In the genomic region with DNA sequence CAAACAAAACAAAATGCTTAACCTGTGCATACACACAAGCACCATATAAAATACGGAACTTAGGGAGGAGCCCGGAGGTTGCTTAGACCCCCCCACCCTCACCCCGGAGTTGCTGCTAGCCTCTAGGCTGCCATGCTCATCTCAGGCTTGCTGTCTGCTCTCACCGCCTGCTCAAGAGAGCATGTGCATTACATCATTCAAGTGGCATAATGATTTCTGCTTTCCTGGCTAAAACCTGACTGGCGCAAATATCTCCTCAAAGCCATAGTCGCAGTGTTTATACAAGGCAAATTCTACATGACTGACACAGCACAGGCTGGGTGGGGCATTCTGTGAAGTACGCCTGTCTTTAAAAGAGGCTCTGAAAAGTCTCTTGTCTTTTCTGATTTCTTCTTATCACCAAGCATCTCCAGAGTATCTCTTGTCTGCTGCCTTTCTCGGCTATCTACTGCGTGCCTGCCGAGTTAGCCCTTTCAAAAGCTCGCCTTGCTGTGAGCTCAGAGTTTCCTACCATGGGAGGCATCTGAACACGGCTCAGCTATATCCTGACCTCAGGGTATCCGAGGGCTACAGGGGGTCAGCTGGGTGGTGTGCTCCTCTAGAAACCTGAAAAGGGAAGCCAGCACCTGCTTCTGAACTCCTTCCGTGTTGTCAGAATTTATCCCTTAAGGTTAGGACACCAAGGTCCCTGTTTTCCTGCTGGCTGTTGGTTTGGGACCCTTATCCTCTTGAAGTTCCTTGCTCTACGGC, we compare ENCODE assay signal across 20 mouse cellular contexts. TPM values are rescaled to one million over a fixed set of nuclear protein-coding genes. Genes with fewer than 3 reads are reported as not detected.
DNase-seq lines count a peak whose midpoint lies in the region; ATAC-seq and TF ChIP-seq lines count a peak whose summit lies in the region.
"Had no signal": no experiment of that assay in that cellular context is flagged by ENCODE, and none has a peak within 500 bp of the region (broad histone marks: within the 10 kb centered on the region; RNA-seq: fewer than 3 reads in every experiment).

No protein-coding gene starts in this region.

- H3K4me1 ChIP-seq in heart, embryonic 11.5 days (ENCODE audit: control insufficient read depth, insufficient read depth, low read length) = 0 out of 2 replicates have a peak, but pooled peaks cover 6% of the 10 kb centered on the region
- H3K4me1 ChIP-seq in lung, embryonic 16.5 days (replicated peaks; ENCODE audit: control insufficient read depth, insufficient read depth, low read length) = no peaks in the 10 kb centered on the region
- peaks cover 0 to 14% of the 10 kb centered on the region in 2 experiments; a peak in 2 of 4 replicates for H3K4me1 ChIP-seq in MEL (ENCODE audit: control insufficient read depth in 1 of 2, insufficient read depth in 2 of 2, low read length in 2 of 2)
- H3K4me1 ChIP-seq: embryonic facial prominence, embryonic 15.5 days; intestine, embryonic 15.5 days; neural tube, embryonic 13.5 days had no signal

- no peak for TF ChIP-seq RAD21 in MEL (IDR thresholded peaks at IDR 0.05; ENCODE audit: low read depth, low read length)

- ATAC-seq in heart, embryonic 11.5 days (replicated peaks; ENCODE audit: insufficient number of reproducible peaks, low FRiP score, low TSS enrichment) = no peak
- peak; percentile 41; the same call in 1 of the 2 replicates for ATAC-seq in lung, embryonic 16.5 days (ENCODE audit: low read depth)
- ATAC-seq in megakaryocyte, adult 5-6 weeks (ENCODE audit: poor library complexity, severe bottlenecking) = 0 out of 2 replicates have a peak, but pooled peaks have one; percentile 17
- ATAC-seq: intestine, embryonic 15.5 days had no signal

- no peaks in the 10 kb centered on the region for H3K27me3 ChIP-seq in heart, embryonic 11.5 days (ENCODE audit: control insufficient read depth, insufficient read depth, low read length)
- no peaks in the 10 kb centered on the region for H3K27me3 ChIP-seq in lung, embryonic 16.5 days (ENCODE audit: control insufficient read depth, insufficient read depth, low read depth, low read length)
- no peaks in the 10 kb centered on the region for H3K27me3 ChIP-seq in MEL (ENCODE audit: control insufficient read depth in 1 of 2, insufficient read depth in 2 of 2, low read length in 2 of 2)
- H3K27me3 ChIP-seq: embryonic facial prominence, embryonic 15.5 days; intestine, embryonic 15.5 days had no signal

- no peak for TF ChIP-seq POLR2A in MEL (IDR thresholded peaks at IDR 0.05; ENCODE audit: control insufficient read depth in 1 of 2, insufficient read depth in 1 of 2, low read depth in 1 of 2, low read length in 2 of 2, poor library complexity in 1 of 2)

- H3K36me3 ChIP-seq in heart, embryonic 11.5 days (ENCODE audit: control insufficient read depth, insufficient read depth, low read length) = no peaks in the 10 kb centered on the region
- no peaks in the 10 kb centered on the region for H3K36me3 ChIP-seq in lung, embryonic 16.5 days (ENCODE audit: control insufficient read depth, insufficient read depth, low read length)
- H3K36me3 ChIP-seq in MEL (ENCODE audit: control insufficient read depth in 1 of 2, insufficient read depth in 2 of 2, low read length in 2 of 2) = no peaks in the 10 kb centered on the region
- H3K36me3 ChIP-seq: embryonic facial prominence, embryonic 15.5 days; G1E; intestine, embryonic 15.5 days; neural tube, embryonic 13.5 days had no signal

- DNase-seq in heart, postnatal 4 days = no peak
- DNase-seq in lung, postnatal 25 days (ENCODE audit: low spot score) = no peak
- DNase-seq in MEL (ENCODE audit: low read depth, low spot score) = peak; percentile 18
- no peak for DNase-seq in right cerebral cortex, adult 2 months (ENCODE audit: low spot score in 2 of 2)
- DNase-seq: cerebellum, postnatal 10 days; embryo, embryonic 11 days; gastrocnemius, adult 2 months; liver; lung, postnatal 14 days had no signal

- 46% methylated on average over 15 of the region's 15 CpGs for WGBS in heart, embryonic 11.5 days (ENCODE audit: insufficient replicate concordance)
- WGBS in lung, embryonic 16.5 days = 47% methylated on average over 15 of the region's 15 CpGs

- H3K27ac ChIP-seq in heart, embryonic 11.5 days (ENCODE audit: low read depth, low read length) = no peak overlapping the region
- H3K27ac ChIP-seq in lung, embryonic 16.5 days (ENCODE audit: low read length) = no peak overlapping the region
- no peak overlapping the region for H3K27ac ChIP-seq in MEL (ENCODE audit: control insufficient read depth, low read depth, low read length)
- H3K27ac ChIP-seq: embryonic facial prominence, embryonic 15.5 days; gastrocnemius, adult 2 months; intestine, embryonic 15.5 days; neural tube, embryonic 13.5 days had no signal

- H3K9ac ChIP-seq in heart, embryonic 11.5 days (ENCODE audit: low read depth, low read length) = no peak overlapping the region
- H3K9ac ChIP-seq in lung, embryonic 16.5 days (ENCODE audit: low read length) = no peak overlapping the region
- no peak overlapping the region for H3K9ac ChIP-seq in MEL (ENCODE audit: control insufficient read depth, low read depth, low read length, poor library complexity, severe bottlenecking)
- H3K9ac ChIP-seq: embryonic facial prominence, embryonic 15.5 days; intestine, embryonic 15.5 days; neural tube, embryonic 13.5 days had no signal

- no peaks in the 10 kb centered on the region for H3K9me3 ChIP-seq in heart, embryonic 11.5 days (replicated peaks; ENCODE audit: control insufficient read depth, low read length)
- no peaks in the 10 kb centered on the region for H3K9me3 ChIP-seq in lung, embryonic 16.5 days (ENCODE audit: control insufficient read depth, low read length)
- no peaks in the 10 kb centered on the region for H3K9me3 ChIP-seq in MEL (replicated peaks; ENCODE audit: insufficient read depth, low read length)
- H3K9me3 ChIP-seq: embryonic facial prominence, embryonic 15.5 days; G1E; intestine, embryonic 15.5 days; neural tube, embryonic 13.5 days had no signal

- H3K79me2 ChIP-seq in MEL (ENCODE audit: control insufficient read depth, insufficient read depth, low read length, poor library complexity) = no peaks in the 10 kb centered on the region

- peak overlapping the region; percentile 29 for H3K4me2 ChIP-seq in heart, embryonic 11.5 days
- no peak overlapping the region for H3K4me2 ChIP-seq in lung, embryonic 16.5 days (ENCODE audit: low read depth, low read length)
- H3K4me2 ChIP-seq: embryonic facial prominence, embryonic 15.5 days; intestine, embryonic 15.5 days; neural tube, embryonic 13.5 days had no signal

- TF ChIP-seq EP300 in MEL (IDR thresholded peaks at IDR 0.05; ENCODE audit: low read depth in 1 of 2, low read length in 2 of 2) = no peak

- no peak for TF ChIP-seq CTCF in MEL (IDR thresholded peaks at IDR 0.05 in 2 of 3, conservative IDR thresholded peaks at IDR 0.05 in 1 of 3; ENCODE audit: control insufficient read depth in 1 of 3, insufficient read depth in 1 of 3, low read depth in 2 of 3, low read length in 3 of 3, poor library complexity in 1 of 3, severe bottlenecking in 1 of 3)

- no peak overlapping the region for H3K4me3 ChIP-seq in heart, embryonic 11.5 days (ENCODE audit: low read depth, low read length)
- H3K4me3 ChIP-seq in lung, embryonic 16.5 days (ENCODE audit: low read length) = no peak overlapping the region
- no peak overlapping the region for H3K4me3 ChIP-seq in MEL (ENCODE audit: control insufficient read depth in 1 of 2, insufficient read depth in 1 of 2, low read depth in 2 of 2, low read length in 2 of 2)
- H3K4me3 ChIP-seq: embryonic facial prominence, embryonic 15.5 days; gastrocnemius, adult 2 months; intestine, embryonic 15.5 days; neural tube, embryonic 13.5 days had no signal

TF ChIP-seq in MEL, 35 proteins besides CTCF, POLR2A, EP300 and RAD21:
- TF ChIP-seq NRF1 (IDR thresholded peaks at IDR 0.05; ENCODE audit: insufficient read depth, low read depth, low read length, poor library complexity, severe bottlenecking) (no peak), ZNF384 (IDR thresholded peaks at IDR 0.05; ENCODE audit: low read depth, low read length) (no peak), ZMIZ1 (IDR thresholded peaks at IDR 0.05; ENCODE audit: low read depth, low read length) (no peak), SIN3A (IDR thresholded peaks at IDR 0.05; ENCODE audit: low read length) (no peak), MAZ (IDR thresholded peaks at IDR 0.05; ENCODE audit: low read depth, low read length) (no peak), ETS1 (IDR thresholded peaks at IDR 0.05; ENCODE audit: low read depth, low read length) (0 out of 2 replicates have a peak, but pooled peaks have one; percentile 9)

RNA-seq across cellular contexts. Expression of a gene that starts 16.5 kb away (rescaled TPM):
- polyA plus RNA-seq in heart, embryonic 11.5 days (2014; fragmentation: Nextera tagmentation; extraction: Ambion mirVana) = 21.6 and 23.1 TPM in 2 replicates
- 10 to 100 TPM; 32.6 to 34.4 TPM for total RNA-seq in heart, postnatal 4 days (2021)
- polyA plus RNA-seq in lung, embryonic 16.5 days (2015; fragmentation: Nextera tagmentation; extraction: Ambion mirVana) = 14.8 and 15.3 TPM in 2 replicates
- 8.0 and 8.7 TPM in 2 replicates for total RNA-seq in MEL (2012; rRNA removed)
- 1 to 10 TPM in 1 of 2 experiments, not detected in 1; 7.7 TPM for polyA plus RNA-seq in MEL (2012; ENCODE audit: insufficient read depth in 1 of 2, insufficient read length in 2 of 2, low read depth in 1 of 2, low replicate concordance in 2 of 2, missing spikeins in 1 of 2)
- total RNA-seq in megakaryocyte, adult 5-6 weeks (2015) = 61.3 and 66.5 TPM in 2 replicates
- total RNA-seq in megakaryocyte, adult 5-6 weeks (2017) = 64.9 and 75.6 TPM in 2 replicates
- polyA plus RNA-seq: G1E had no signal

RNA-seq across cellular contexts. Expression of a gene that starts 28.6 kb away (rescaled TPM):
- polyA plus RNA-seq in heart, embryonic 11.5 days (2014; fragmentation: Nextera tagmentation; extraction: Ambion mirVana) = 71.8 and 75.2 TPM in 2 replicates
- total RNA-seq in heart, postnatal 4 days (2021) = 10 to 100 TPM; 27.4 to 28.9 TPM
- 2.3 and 2.9 TPM in 2 replicates for polyA plus RNA-seq in lung, embryonic 16.5 days (2015; fragmentation: Nextera tagmentation; extraction: Ambion mirVana)
- not detected in 2 replicates for total RNA-seq in MEL (2012; rRNA removed)
- polyA plus RNA-seq in MEL (2012; ENCODE audit: insufficient read depth in 1 of 2, insufficient read length in 2 of 2, low read depth in 1 of 2, low replicate concordance in 2 of 2, missing spikeins in 1 of 2) = not detected
- total RNA-seq in megakaryocyte, adult 5-6 weeks (2015) = not detected in 2 replicates
- not detected in 2 replicates for total RNA-seq in megakaryocyte, adult 5-6 weeks (2017)
- total RNA-seq: G1E had no signal
- polyA plus RNA-seq: forebrain, embryonic 11.5 days; G1E; hindbrain, embryonic 11.5 days; intestine, embryonic 15.5 days; kidney, embryonic 14.5 days; large intestine, adult 2 months had no signal

Comparison
In these comparisons a context has a peak if more than half of its experiments do, and no peak if none do; other contexts are left out.
1. RNA of a gene that starts 28.6 kb away (total RNA-seq): 27.4 to 28.9 TPM in heart, postnatal 4 days; not detected in MEL and not detected in megakaryocyte, adult 5-6 weeks; every median in the first group is over 10 times any median in the second.